Comparison of ENCODE assay signal across 7 mouse cellular contexts in genomic region chr19:6278439-6279073, GRCm38 (mm10). TPM values are rescaled to one million over a fixed set of nuclear protein-coding genes. Genes with fewer than 3 reads are reported as not detected.
A peak's percentile ranks its signal among the peaks of the same experiment; 100 is the strongest.
DNase-seq lines count a peak whose midpoint lies in the region; ATAC-seq and TF ChIP-seq lines count a peak whose summit lies in the region.

No protein-coding gene starts in this region.

- TF ChIP-seq EP300 in stomach, postnatal 0 days (optimal IDR thresholded peaks at IDR 0.05): no peak

- WGBS in neural tube, embryonic 11.5 days: 31% methylated on average over 6 of the region's 6 CpGs
- WGBS in forebrain, postnatal 0 days: 37% methylated on average over 6 of the region's 6 CpGs
- 25% methylated on average over 6 of the region's 6 CpGs for WGBS in lung, embryonic 14.5 days
- WGBS in stomach, postnatal 0 days: 17% methylated on average over 6 of the region's 6 CpGs

- H3K27me3 ChIP-seq in neural tube, embryonic 11.5 days (ENCODE audit: control insufficient read depth, insufficient read depth, low read length): no peaks in the 10 kb centered on the region
- no peaks in the 10 kb centered on the region for H3K27me3 ChIP-seq in forebrain, postnatal 0 days (ENCODE audit: insufficient read depth, low read length)
- H3K27me3 ChIP-seq in lung, embryonic 14.5 days (ENCODE audit: insufficient read depth, low read length): no peaks in the 10 kb centered on the region
- H3K27me3 ChIP-seq in stomach, postnatal 0 days (ENCODE audit: control insufficient read depth, insufficient read depth, low read length): no peaks in the 10 kb centered on the region

- no peaks in the 10 kb centered on the region for H3K9me3 ChIP-seq in neural tube, embryonic 11.5 days (ENCODE audit: control insufficient read depth, low read length)
- H3K9me3 ChIP-seq in forebrain, postnatal 0 days (ENCODE audit: low read length): no peaks in the 10 kb centered on the region
- H3K9me3 ChIP-seq in lung, embryonic 14.5 days (ENCODE audit: low read depth, low read length): no peaks in the 10 kb centered on the region
- H3K9me3 ChIP-seq in stomach, postnatal 0 days (ENCODE audit: control insufficient read depth, low read length): no peaks in the 10 kb centered on the region

- H3K27ac ChIP-seq in neural tube, embryonic 11.5 days (ENCODE audit: low read depth, low read length): no peak overlapping the region; the same call in 1 of the 2 replicates
- no peak overlapping the region for H3K27ac ChIP-seq in forebrain, postnatal 0 days (ENCODE audit: low read depth, low read length)
- peak overlapping the region; percentile 87 for H3K27ac ChIP-seq in lung, embryonic 14.5 days (ENCODE audit: low read depth)
- H3K27ac ChIP-seq in stomach, postnatal 0 days (replicated peaks): peak overlapping the region; percentile 94

- peak overlapping the region; percentile 82 for H3K4me3 ChIP-seq in neural tube, embryonic 11.5 days (ENCODE audit: low read depth, low read length)
- H3K4me3 ChIP-seq in forebrain, postnatal 0 days (ENCODE audit: low read depth, low read length): peak overlapping the region; percentile 85
- peak overlapping the region; percentile 81 for H3K4me3 ChIP-seq in lung, embryonic 14.5 days (ENCODE audit: low read depth, low read length)
- H3K4me3 ChIP-seq in stomach, postnatal 0 days (ENCODE audit: low read depth, low read length): peak overlapping the region; percentile 79

- peaks cover 29% of the 10 kb centered on the region for H3K4me1 ChIP-seq in neural tube, embryonic 11.5 days (ENCODE audit: control insufficient read depth, insufficient read depth, low read length)
- H3K4me1 ChIP-seq in forebrain, postnatal 0 days (ENCODE audit: insufficient read depth): peaks cover 28% of the 10 kb centered on the region
- H3K4me1 ChIP-seq in lung, embryonic 14.5 days (ENCODE audit: insufficient read depth): peaks cover 11% of the 10 kb centered on the region; the same call in 1 of the 2 replicates
- peaks cover 9% of the 10 kb centered on the region for H3K4me1 ChIP-seq in stomach, postnatal 0 days (replicated peaks; ENCODE audit: control insufficient read depth, insufficient read depth)

- no peak for TF ChIP-seq CTCF in forebrain, postnatal 0 days (IDR thresholded peaks at IDR 0.05; ENCODE audit: low read depth)
- TF ChIP-seq CTCF in lung, embryonic 14.5 days (IDR thresholded peaks at IDR 0.05; ENCODE audit: low read depth): no peak
- TF ChIP-seq CTCF in stomach, postnatal 0 days (IDR thresholded peaks at IDR 0.05; ENCODE audit: low read depth): no peak

- peak overlapping the region; percentile 86 for H3K9ac ChIP-seq in neural tube, embryonic 11.5 days (ENCODE audit: low read length)
- H3K9ac ChIP-seq in forebrain, postnatal 0 days: peak overlapping the region; percentile 77
- peak overlapping the region; percentile 81 for H3K9ac ChIP-seq in lung, embryonic 14.5 days
- peak overlapping the region; percentile 56 for H3K9ac ChIP-seq in stomach, postnatal 0 days (ENCODE audit: low read length)

- no peak for ATAC-seq in neural tube, embryonic 11.5 days (ENCODE audit: insufficient read depth, low FRiP score, low TSS enrichment)
- ATAC-seq in forebrain, postnatal 0 days: no peak
- ATAC-seq in lung, embryonic 14.5 days (ENCODE audit: insufficient read depth): no peak
- no peak for ATAC-seq in stomach, postnatal 0 days (ENCODE audit: low FRiP score, low TSS enrichment)

- no peak for DNase-seq in neural tube, embryonic 11.5 days (ENCODE audit: low spot score)
- no peak for DNase-seq in neural tube, embryonic 10.5 days (ENCODE audit: extremely low spot score, low spot score)
- no peak for DNase-seq in forebrain, postnatal 0 days
- DNase-seq in lung, embryonic 14.5 days: no peak
- DNase-seq in stomach, postnatal 0 days (ENCODE audit: low spot score): peak; percentile 29
- no peak for DNase-seq in adrenal gland, adult (ENCODE audit: inconsistent age in 2 of 2, low spot score in 1 of 2)
- no peak for DNase-seq in embryo, embryonic 11 days

- peak overlapping the region; percentile 97 for H3K4me2 ChIP-seq in neural tube, embryonic 11.5 days (ENCODE audit: low read depth)
- peak overlapping the region; percentile 96 for H3K4me2 ChIP-seq in forebrain, postnatal 0 days (ENCODE audit: low read depth)
- peak overlapping the region; percentile 97 for H3K4me2 ChIP-seq in lung, embryonic 14.5 days
- peak overlapping the region; percentile 91 for H3K4me2 ChIP-seq in stomach, postnatal 0 days (replicated peaks; ENCODE audit: low read depth)

- peaks cover 10% of the 10 kb centered on the region; the same call in 1 of the 2 replicates for H3K36me3 ChIP-seq in neural tube, embryonic 11.5 days (ENCODE audit: control insufficient read depth, insufficient read depth, low read length)
- peaks cover 30% of the 10 kb centered on the region for H3K36me3 ChIP-seq in forebrain, postnatal 0 days (ENCODE audit: insufficient read depth)
- H3K36me3 ChIP-seq in lung, embryonic 14.5 days (ENCODE audit: insufficient read depth): peaks cover 39% of the 10 kb centered on the region
- peaks cover 10% of the 10 kb centered on the region; the same call in 1 of the 2 replicates for H3K36me3 ChIP-seq in stomach, postnatal 0 days (ENCODE audit: control insufficient read depth, insufficient read depth, low read length)

RNA-seq across cellular contexts. Expression of gene Ehd1, which starts 2.0 kb away (rescaled TPM):
- polyA plus RNA-seq in neural tube, embryonic 11.5 days (2014; fragmentation: Nextera tagmentation; extraction: Ambion mirVana): 71.9 and 82.2 TPM in 2 replicates
- 91.9 and 120 TPM in 2 replicates for total RNA-seq in forebrain, postnatal 0 days (2014; rRNA removed)
- 69.9 and 75.4 TPM in 2 replicates for polyA plus RNA-seq in forebrain, postnatal 0 days (2015; fragmentation: Nextera tagmentation; extraction: Ambion mirVana)
- polyA plus RNA-seq in lung, embryonic 14.5 days (2014; fragmentation: Nextera tagmentation; extraction: Ambion mirVana): 50.3 and 53.2 TPM in 2 replicates
- 62.0 and 63.8 TPM in 2 replicates for polyA plus RNA-seq in stomach, postnatal 0 days (2015; fragmentation: Nextera tagmentation; extraction: Ambion mirVana)

RNA-seq across cellular contexts. Expression of gene Cdc42bpg, which starts 27.7 kb away (rescaled TPM):
- polyA plus RNA-seq in neural tube, embryonic 11.5 days (2014; fragmentation: Nextera tagmentation; extraction: Ambion mirVana): 0.42 and 0.58 TPM in 2 replicates
- total RNA-seq in forebrain, postnatal 0 days (2014; rRNA removed): 3.1 and 4.7 TPM in 2 replicates
- polyA plus RNA-seq in forebrain, postnatal 0 days (2015; fragmentation: Nextera tagmentation; extraction: Ambion mirVana): 0.11 and 0.23 TPM in 2 replicates
- 0.82 and 1.2 TPM in 2 replicates for polyA plus RNA-seq in lung, embryonic 14.5 days (2014; fragmentation: Nextera tagmentation; extraction: Ambion mirVana)
- polyA plus RNA-seq in stomach, postnatal 0 days (2015; fragmentation: Nextera tagmentation; extraction: Ambion mirVana): 1.3 and 1.9 TPM in 2 replicates

RNA-seq across cellular contexts. Expression of gene Atg2a, which starts 37.1 kb away (rescaled TPM):
- polyA plus RNA-seq in neural tube, embryonic 11.5 days (2014; fragmentation: Nextera tagmentation; extraction: Ambion mirVana): 13.3 and 13.8 TPM in 2 replicates
- 21.0 and 26.7 TPM in 2 replicates for total RNA-seq in forebrain, postnatal 0 days (2014; rRNA removed)
- polyA plus RNA-seq in forebrain, postnatal 0 days (2015; fragmentation: Nextera tagmentation; extraction: Ambion mirVana): 5.9 and 7.6 TPM in 2 replicates
- polyA plus RNA-seq in lung, embryonic 14.5 days (2014; fragmentation: Nextera tagmentation; extraction: Ambion mirVana): 11.9 and 13.0 TPM in 2 replicates
- polyA plus RNA-seq in stomach, postnatal 0 days (2015; fragmentation: Nextera tagmentation; extraction: Ambion mirVana): 4.8 and 6.0 TPM in 2 replicates

RNA-seq across cellular contexts. Expression of gene Ppp2r5b, which starts 42.9 kb away (rescaled TPM):
- 47.4 and 61.2 TPM in 2 replicates for polyA plus RNA-seq in neural tube, embryonic 11.5 days (2014; fragmentation: Nextera tagmentation; extraction: Ambion mirVana)
- total RNA-seq in forebrain, postnatal 0 days (2014; rRNA removed): 196 and 203 TPM in 2 replicates
- 144 and 159 TPM in 2 replicates for polyA plus RNA-seq in forebrain, postnatal 0 days (2015; fragmentation: Nextera tagmentation; extraction: Ambion mirVana)
- polyA plus RNA-seq in lung, embryonic 14.5 days (2014; fragmentation: Nextera tagmentation; extraction: Ambion mirVana): 16.4 and 19.3 TPM in 2 replicates
- 14.7 and 15.0 TPM in 2 replicates for polyA plus RNA-seq in stomach, postnatal 0 days (2015; fragmentation: Nextera tagmentation; extraction: Ambion mirVana)

RNA-seq across cellular contexts. Expression of gene Gpha2, which starts 52.4 kb away (rescaled TPM):
- polyA plus RNA-seq in neural tube, embryonic 11.5 days (2014; fragmentation: Nextera tagmentation; extraction: Ambion mirVana): 0.44 and 0.87 TPM in 2 replicates
- not detected in 2 replicates for total RNA-seq in forebrain, postnatal 0 days (2014; rRNA removed)
- 0.50 TPM in 1 of 2 replicates, not detected in the other for polyA plus RNA-seq in forebrain, postnatal 0 days (2015; fragmentation: Nextera tagmentation; extraction: Ambion mirVana)
- 0.54 and 0.78 TPM in 2 replicates for polyA plus RNA-seq in lung, embryonic 14.5 days (2014; fragmentation: Nextera tagmentation; extraction: Ambion mirVana)
- polyA plus RNA-seq in stomach, postnatal 0 days (2015; fragmentation: Nextera tagmentation; extraction: Ambion mirVana): 0.17 and 0.46 TPM in 2 replicates

Comparison
In these comparisons a context has a peak if more than half of its experiments do, and no peak if none do; other contexts are left out.
1. H3K27ac ChIP-seq: peak in lung, embryonic 14.5 days (single experiment) and stomach, postnatal 0 days (single experiment); none in neural tube, embryonic 11.5 days (single experiment) and forebrain, postnatal 0 days (single experiment).
2. Peak in every context shown above with its lines, with median percentiles within 50 percentile points of each other: H3K4me2 ChIP-seq, H3K4me3 ChIP-seq and H3K9ac ChIP-seq.